Mouse (Mus musculus) kidney, adult 2 months (tissue): Measurements from ENCODE around the gene Rnasel.
"Not testable (repeated sequence)": the region's sequence is repeated elsewhere in the genome, so short reads cannot be mapped to it uniquely, and the experiment has no call there.

Source experiments
- CTCF ChIP-seq: fragments of 200-500 bp; conservative IDR thresholded peaks from 2 replicates; pipeline ENCODE4 v1.5.1; 2011; ENCODE audit warnings: low read depth, mild to moderate bottlenecking, control low read depth, low read length, moderate library complexity, mixed read lengths; ENCODE audit not compliant: insufficient read depth, insufficient read length
- POLR2A ChIP-seq: fragments of 200-500 bp; IDR thresholded peaks from one replicate; pipeline ENCODE4 v1.6.1; 2011; ENCODE audit warnings: low read depth, low read length, control low read depth

DNA sequence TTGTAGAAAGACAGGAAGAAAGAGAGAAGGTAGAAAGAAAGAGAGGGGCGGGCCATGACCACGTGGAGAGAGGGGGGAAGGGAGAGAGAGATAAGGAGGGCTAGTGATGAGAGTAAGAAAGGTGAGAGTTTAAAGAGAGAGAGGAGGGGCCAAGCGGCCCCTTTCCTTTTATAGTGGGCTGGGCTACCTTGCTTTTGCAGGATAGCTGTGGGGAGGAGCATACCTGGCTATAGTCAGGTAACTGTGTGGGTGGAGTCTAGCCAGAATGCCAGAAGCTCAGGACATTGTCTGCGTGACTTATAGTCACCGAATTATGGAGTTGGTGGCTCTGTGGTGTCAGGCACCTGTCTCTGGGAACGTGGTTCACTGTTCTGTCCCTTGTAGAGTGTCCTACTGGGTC is 20.3 kb downstream of the Rnasel start:
- TF ChIP-seq CTCF, POLR2A: not testable (repeated sequence)
